Mouse (Mus musculus) C3H10T1/2 (cell line): ENCODE results near the gene Bend5. TPM values are rescaled to one million over a fixed set of nuclear protein-coding genes. Genes with fewer than 3 reads are reported as not detected.

Experiments
- polyA plus RNA-seq, 2 experiments: library from polyadenylated mRNA; unstranded; fragments of >200 nt; fragmentation: generic; extraction: Trizol; gene quantifications; one replicate each; pipeline ENCODE4 v1.2.1; 2012; ENCODE audit warnings: missing spikeins in 2 of 2

The Bend5 gene
- under 1 TPM in 1 of 2 experiments, not detected in 1; 0.20 TPM for polyA plus RNA-seq

DNA sequence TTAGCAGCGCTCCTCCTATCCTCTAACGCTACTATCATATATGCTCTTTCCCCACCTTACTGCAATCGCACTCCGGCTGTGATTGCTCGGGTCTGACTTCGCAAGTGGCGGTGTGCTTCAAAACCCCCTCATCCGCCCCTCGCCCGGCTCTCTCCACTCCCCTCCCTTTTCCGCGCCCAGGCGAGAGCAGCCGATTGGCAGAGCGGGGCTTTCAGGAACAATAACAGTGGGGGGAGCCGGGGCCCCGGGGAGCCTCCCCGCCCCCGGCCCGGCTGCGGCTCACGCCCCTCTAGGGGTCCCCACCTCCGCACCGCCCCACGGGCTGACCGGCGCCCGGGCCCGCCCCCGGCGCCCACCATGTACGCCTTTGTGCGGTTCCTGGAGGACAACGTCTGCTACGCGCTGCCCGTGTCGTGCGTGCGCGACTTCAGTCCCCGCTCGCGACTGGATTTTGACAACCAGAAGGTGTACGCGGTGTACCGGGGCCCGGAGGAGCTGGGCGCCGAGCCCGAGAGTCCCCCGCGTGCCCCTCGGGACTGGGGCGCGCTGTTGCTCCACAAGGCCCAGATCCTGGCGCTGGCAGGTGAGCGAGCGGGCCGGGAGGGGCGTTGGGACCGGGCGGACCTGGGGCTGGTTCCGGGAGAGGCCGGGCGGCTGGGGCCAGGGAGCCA is at the start of gene Bend5:
Gene Bend5 (plus strand): TSS at position 189 of the 671 bp plus-strand sequence.

